Mouse (Mus musculus): ENCODE data around the gene Gm10477. TPM values are rescaled to one million over a fixed set of nuclear protein-coding genes. Genes with fewer than 3 reads are reported as not detected.

Gene Gm10477
- polyA plus RNA-seq, 1 experiment from 2014 or later = not detected

GRCm38 (mm10) chrX:56572465-56572864 lies 47.9 kb downstream of the Gm10477 start:
- no peaks in the 10 kb centered on the region for H3K4me1 ChIP-seq (ENCODE audit: control insufficient read depth, insufficient read depth, low read length)
- H3K4me2 ChIP-seq (ENCODE audit: low read length) = no peak overlapping the region
- H3K9me3 ChIP-seq (replicated peaks; ENCODE audit: control insufficient read depth, low read length) = no peaks in the 10 kb centered on the region
- no peak overlapping the region for H3K9ac ChIP-seq (ENCODE audit: low read length)
- no peak overlapping the region for H3K4me3 ChIP-seq (ENCODE audit: low read depth, low read length)
- no peaks in the 10 kb centered on the region for H3K27me3 ChIP-seq (replicated peaks; ENCODE audit: control insufficient read depth, insufficient read depth, low read length)
- 21% methylated on average over 6 of the region's 6 CpGs for WGBS
- no peaks in the 10 kb centered on the region for H3K36me3 ChIP-seq (ENCODE audit: control insufficient read depth, insufficient read depth, low read length)
- ATAC-seq (no peak), DNase-seq (ENCODE audit: low spot score) (peak; percentile 12)
- H3K27ac ChIP-seq (ENCODE audit: low read depth, low read length) = no peak overlapping the region

Other genes with a start within 250 kb of the Gm10477 start
- 3.6 and 5.5 TPM in 2 replicates for gene Zfp449, start 178.3 kb upstream of the Gm10477 start, polyA plus RNA-seq (2014; fragmentation: Nextera tagmentation; extraction: Ambion mirVana)
- 9.7 and 12.9 TPM in 2 replicates for gene Smim10l2a, start 150.2 kb upstream of the Gm10477 start, polyA plus RNA-seq (2014; fragmentation: Nextera tagmentation; extraction: Ambion mirVana)
- gene Gm2174, start 76.8 kb upstream of the Gm10477 start, polyA plus RNA-seq (2014; fragmentation: Nextera tagmentation; extraction: Ambion mirVana) = 2.3 and 3.1 TPM in 2 replicates
- gene Ints6l, start 69.9 kb upstream of the Gm10477 start, polyA plus RNA-seq (2014; fragmentation: Nextera tagmentation; extraction: Ambion mirVana) = 16.3 and 17.1 TPM in 2 replicates
- gene Gm648, start 24.9 kb downstream of the Gm10477 start, polyA plus RNA-seq (2014; fragmentation: Nextera tagmentation; extraction: Ambion mirVana) = not detected in 2 replicates
- 45.8 and 49.9 TPM in 2 replicates for gene Mmgt1, start 73.3 kb downstream of the Gm10477 start, polyA plus RNA-seq (2014; fragmentation: Nextera tagmentation; extraction: Ambion mirVana)
- gene Slc9a6, start 85.0 kb downstream of the Gm10477 start, polyA plus RNA-seq (2014; fragmentation: Nextera tagmentation; extraction: Ambion mirVana) = 29.9 and 30.2 TPM in 2 replicates
- 141 and 157 TPM in 2 replicates for gene Fhl1, start 207.0 kb downstream of the Gm10477 start, polyA plus RNA-seq (2014; fragmentation: Nextera tagmentation; extraction: Ambion mirVana)

Data from forebrain, embryonic 14.5 days (tissue).